Mouse (Mus musculus) megakaryocyte, embryonic 14.5 days (primary cell): ENCODE results near the gene 4930444G20Rik.

Experiments used
- FLI1 ChIP-seq: IDR thresholded peaks from 2 replicates; pipeline ENCODE4 v1.6.1; 2012; ENCODE audit warnings: low read length, inconsistent platforms, mixed read lengths
- GATA1 ChIP-seq: IDR thresholded peaks from 3 replicates; pipeline ENCODE4 v1.6.1; 2012; ENCODE audit warnings: mixed read lengths, low read length, inconsistent platforms, borderline replicate concordance

DNA sequence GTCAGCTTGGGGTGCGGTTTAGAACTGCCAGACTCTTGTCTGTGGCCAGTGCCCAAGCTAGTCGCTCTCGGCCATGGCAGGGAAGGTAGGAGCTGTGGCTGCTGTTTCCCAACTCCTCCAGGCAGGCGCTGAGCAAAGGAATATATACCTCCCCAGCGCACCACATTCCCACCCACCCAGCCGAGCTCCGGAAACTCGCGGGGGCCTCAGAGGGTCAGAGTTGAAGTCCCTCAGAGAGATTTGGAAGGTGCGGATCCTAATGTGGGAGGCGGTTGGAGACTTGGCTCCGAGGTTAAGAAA, 8.9 kb downstream of the 4930444G20Rik start:
- no peak for TF ChIP-seq GATA1
- TF ChIP-seq FLI1 = no peak
